ENCODE assay signal across 10 mouse cellular contexts in the genomic region with DNA sequence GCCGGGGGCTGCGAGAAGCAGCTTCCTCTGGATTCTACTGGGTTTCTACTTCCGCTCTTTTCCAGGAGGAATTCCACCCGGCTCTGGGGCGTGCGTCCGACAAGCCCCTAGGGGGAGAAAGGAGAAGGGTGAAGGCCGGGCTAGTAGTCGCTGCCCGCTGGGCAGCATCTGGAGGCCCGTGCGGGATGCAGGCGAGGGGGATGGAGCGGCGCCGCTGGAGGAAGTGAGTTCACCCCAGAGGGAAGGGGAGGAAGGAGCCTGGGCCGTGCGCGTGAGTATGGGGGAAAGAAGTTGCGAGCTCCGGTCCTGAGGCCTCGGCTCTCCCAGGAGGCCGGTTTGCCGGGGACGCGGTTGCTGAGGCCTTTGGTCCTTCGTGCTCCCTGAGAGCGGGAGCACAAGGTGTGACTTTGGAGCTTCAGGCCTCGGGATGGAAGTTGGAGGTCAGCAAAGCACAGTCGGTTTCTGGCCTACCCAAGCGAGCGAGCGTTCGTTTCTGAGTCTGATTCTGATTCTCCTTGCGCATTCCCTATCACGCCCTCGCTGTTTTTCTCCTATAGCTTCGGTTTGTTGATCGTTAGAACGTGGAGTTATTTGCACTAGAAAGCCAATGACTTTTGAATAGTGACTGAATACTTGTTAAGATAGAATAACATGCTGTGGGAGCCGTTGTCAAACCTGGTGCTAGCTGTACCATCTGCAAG. TPM values are rescaled to one million over a fixed set of nuclear protein-coding genes. Genes with fewer than 3 reads are reported as not detected.
A peak's percentile ranks its signal among the peaks of the same experiment; 100 is the strongest.
DNase-seq lines count a peak whose midpoint lies in the region; ATAC-seq and TF ChIP-seq lines count a peak whose summit lies in the region.
"Had no signal": no experiment of that assay in that cellular context is flagged by ENCODE, and none has a peak within 500 bp of the region (broad histone marks: within the 10 kb centered on the region; RNA-seq: fewer than 3 reads in every experiment).

No protein-coding gene starts in this region.

- DNase-seq in urinary bladder, postnatal 25 days (ENCODE audit: low spot score): peak; percentile 11
- no peak for DNase-seq in urinary bladder, postnatal 14 days (ENCODE audit: low spot score)
- no peak for DNase-seq in limb, embryonic 14.5 days (ENCODE audit: low spot score)
- DNase-seq in stomach, postnatal 0 days (ENCODE audit: low spot score): peak; percentile 23
- DNase-seq in right cerebral cortex, adult 2 months (ENCODE audit: low spot score in 2 of 2): no peak
- DNase-seq in spleen, postnatal 10 days (ENCODE audit: low spot score in 2 of 2): no peak
- no peak for DNase-seq in left cerebral cortex, adult 2 months (ENCODE audit: extremely low spot score in 1 of 2, low spot score in 2 of 2)

- ATAC-seq in heart, embryonic 13.5 days (ENCODE audit: extremely low read depth, insufficient number of reproducible peaks, low FRiP score, low TSS enrichment): no peak
- ATAC-seq in limb, embryonic 14.5 days (ENCODE audit: low FRiP score, low read depth): peak; percentile 48; the same call in 1 of the 2 replicates
- ATAC-seq in stomach, postnatal 0 days (ENCODE audit: low FRiP score, low TSS enrichment): peak; percentile 56; the same call in 1 of the 2 replicates
- ATAC-seq: activated CD4-positive, CD25-positive, alpha-beta regulatory T cell, adult 4 months; inflammation-experienced regulatory T-cells, adult 6 months had no signal

- peak overlapping the region; percentile 61 for H3K4me3 ChIP-seq in heart, embryonic 13.5 days
- H3K4me3 ChIP-seq in limb, embryonic 14.5 days (replicated peaks; ENCODE audit: low read length): peak overlapping the region; percentile 36
- H3K4me3 ChIP-seq in stomach, postnatal 0 days (ENCODE audit: low read depth, low read length): peak overlapping the region; percentile 33
- H3K4me3 ChIP-seq in left cerebral cortex, adult 2 months: no peak overlapping the region

- H3K27me3 ChIP-seq in heart, embryonic 13.5 days (replicated peaks): no peaks in the 10 kb centered on the region; the same call in 1 of the 2 replicates
- peaks cover 36% of the 10 kb centered on the region; the same call in 1 of the 2 replicates for H3K27me3 ChIP-seq in limb, embryonic 14.5 days (ENCODE audit: control insufficient read depth, insufficient read depth, low read length)
- H3K27me3 ChIP-seq in stomach, postnatal 0 days (ENCODE audit: control insufficient read depth, insufficient read depth, low read length): peaks cover 21% of the 10 kb centered on the region; the same call in 1 of the 2 replicates

- WGBS in heart, embryonic 13.5 days: 5% methylated on average over 41 of the region's 41 CpGs
- 4% methylated on average over 41 of the region's 41 CpGs for WGBS in limb, embryonic 14.5 days
- WGBS in stomach, postnatal 0 days: 20% methylated on average over 41 of the region's 41 CpGs

- no peak for TF ChIP-seq EP300 in stomach, postnatal 0 days (optimal IDR thresholded peaks at IDR 0.05)

- peak overlapping the region; percentile 84 for H3K27ac ChIP-seq in heart, embryonic 13.5 days (replicated peaks)
- peak overlapping the region; percentile 80 for H3K27ac ChIP-seq in limb, embryonic 14.5 days (replicated peaks; ENCODE audit: low read depth, low read length)
- H3K27ac ChIP-seq in stomach, postnatal 0 days (replicated peaks): peak overlapping the region; percentile 45
- H3K27ac ChIP-seq in left cerebral cortex, adult 2 months: no peak overlapping the region

- peak overlapping the region; percentile 88 for H3K9ac ChIP-seq in heart, embryonic 13.5 days
- peak overlapping the region; percentile 68 for H3K9ac ChIP-seq in limb, embryonic 14.5 days (ENCODE audit: low read depth, low read length, severe bottlenecking)
- H3K9ac ChIP-seq in stomach, postnatal 0 days (ENCODE audit: low read length): peak overlapping the region; percentile 53; the same call in 1 of the 2 replicates

- no peaks in the 10 kb centered on the region for H3K9me3 ChIP-seq in heart, embryonic 13.5 days
- no peaks in the 10 kb centered on the region for H3K9me3 ChIP-seq in limb, embryonic 14.5 days (ENCODE audit: control insufficient read depth, low read length)
- H3K9me3 ChIP-seq in stomach, postnatal 0 days (ENCODE audit: control insufficient read depth, low read length): no peaks in the 10 kb centered on the region

- H3K4me2 ChIP-seq in heart, embryonic 13.5 days: peak overlapping the region; percentile 77
- H3K4me2 ChIP-seq in limb, embryonic 14.5 days (replicated peaks; ENCODE audit: low read depth, low read length, severe bottlenecking): peak overlapping the region; percentile 61
- H3K4me2 ChIP-seq in stomach, postnatal 0 days (replicated peaks; ENCODE audit: low read depth): peak overlapping the region; percentile 41

- no peak for TF ChIP-seq POLR2A in limb, embryonic 14.5 days (IDR thresholded peaks at IDR 0.05; ENCODE audit: borderline replicate concordance, extremely low read depth, insufficient read depth, insufficient read length)

- TF ChIP-seq CTCF in stomach, postnatal 0 days (IDR thresholded peaks at IDR 0.05; ENCODE audit: low read depth): 0 out of 2 replicates have a peak, but pooled peaks have one; percentile 14
- TF ChIP-seq CTCF in left cerebral cortex, adult 2 months (IDR thresholded peaks at IDR 0.05): no peak

- H3K36me3 ChIP-seq in heart, embryonic 13.5 days: peaks cover 11% of the 10 kb centered on the region
- no peaks in the 10 kb centered on the region for H3K36me3 ChIP-seq in limb, embryonic 14.5 days (ENCODE audit: control insufficient read depth, insufficient read depth, low read length)
- H3K36me3 ChIP-seq in stomach, postnatal 0 days (ENCODE audit: control insufficient read depth, insufficient read depth, low read length): no peaks in the 10 kb centered on the region

- intact Hi-C loops in left cerebral cortex, adult 2 months (cut with DNase I): no loop called here

- peaks cover 85% of the 10 kb centered on the region for H3K4me1 ChIP-seq in heart, embryonic 13.5 days
- peaks cover 45% of the 10 kb centered on the region for H3K4me1 ChIP-seq in limb, embryonic 14.5 days (ENCODE audit: control insufficient read depth, insufficient read depth, low read length)
- 0 out of 2 replicates have a peak, but pooled peaks cover 2% of the 10 kb centered on the region for H3K4me1 ChIP-seq in stomach, postnatal 0 days (replicated peaks; ENCODE audit: control insufficient read depth, insufficient read depth)

RNA-seq across cellular contexts. Expression of gene Hand2, which starts 20.2 kb away (rescaled TPM):
- 11.6 and 12.0 TPM in 2 replicates for polyA plus RNA-seq in heart, embryonic 13.5 days (2015; fragmentation: Nextera tagmentation; extraction: Ambion mirVana)
- polyA plus RNA-seq in limb, embryonic 14.5 days (2012; rRNA removed): 33.4 and 36.2 TPM in 2 replicates
- polyA plus RNA-seq in limb, embryonic 14.5 days (2014; fragmentation: Nextera tagmentation; extraction: Ambion mirVana): 9.8 and 13.5 TPM in 2 replicates
- 6.8 and 7.7 TPM in 2 replicates for polyA plus RNA-seq in stomach, postnatal 0 days (2015; fragmentation: Nextera tagmentation; extraction: Ambion mirVana)
- total RNA-seq in left cerebral cortex, adult 2 months (2021): not detected
- polyA plus RNA-seq: activated CD4-positive, CD25-positive, alpha-beta regulatory T cell, adult 4 months; inflammation-experienced regulatory T-cells, adult 6 months had no signal

Comparison
In these comparisons a context has a peak if more than half of its experiments do, and no peak if none do; other contexts are left out.
1. DNase-seq: peak in urinary bladder, postnatal 25 days (single experiment) and stomach, postnatal 0 days (single experiment); none in urinary bladder, postnatal 14 days (single experiment), limb, embryonic 14.5 days (single experiment), right cerebral cortex, adult 2 months (0 of 2), spleen, postnatal 10 days (0 of 2) and left cerebral cortex, adult 2 months (0 of 2).
2. Peak in every context shown above with its lines, with median percentiles within 50 percentile points of each other: H3K4me2 ChIP-seq and H3K9ac ChIP-seq.